Mouse (Mus musculus) adrenal gland, postnatal 10 days (tissue): ENCODE data around the gene Matn1. TPM values are rescaled to one million over a fixed set of nuclear protein-coding genes. Genes with fewer than 3 reads are reported as not detected.

Source experiments
- DNase-seq: peaks from one replicate; pipeline ENCODE4 v3.0.0; 2021; ENCODE audit warnings: mixed read lengths
- long read RNA-seq, 2 experiments: library from polyadenylated mRNA; stranded (forward); transcript quantifications; one replicate each; pipeline ENCODE4 v2.0.0; 2021
- total RNA-seq, 2 experiments: library from RNA; stranded (reverse); gene quantifications; 2 replicates each; pipeline ENCODE4 v1.2.3; 2021

Matn1 gene
- total RNA-seq, result not detected
- long read RNA-seq, experiment 1, result 0 reads
- long read RNA-seq, experiment 2, result 0 reads

DNA sequence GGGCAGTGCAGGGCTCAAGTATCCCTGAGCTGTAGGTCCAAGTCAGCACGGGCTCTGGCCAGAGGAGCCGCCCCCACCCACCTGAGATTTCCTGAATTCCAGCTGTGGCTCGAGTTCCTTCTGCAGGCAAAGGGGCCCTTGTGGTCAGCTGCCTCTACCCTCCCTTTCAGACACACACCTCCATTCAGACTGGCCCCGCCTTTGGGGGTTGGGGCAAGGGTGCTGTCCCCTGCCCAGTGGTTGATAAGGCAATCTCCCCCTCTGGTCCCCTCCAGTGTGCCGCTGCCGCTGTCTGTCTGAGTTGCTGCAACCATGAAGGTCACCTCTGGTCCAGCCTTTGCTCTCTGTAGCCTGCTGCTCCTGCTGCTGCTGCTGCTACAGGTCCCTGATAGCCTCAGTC is at the start of gene Matn1:
Matn1 (plus strand) TSS at position 274 of the 400 bp plus-strand sequence.
- DNase-seq, result no peak

DNA sequence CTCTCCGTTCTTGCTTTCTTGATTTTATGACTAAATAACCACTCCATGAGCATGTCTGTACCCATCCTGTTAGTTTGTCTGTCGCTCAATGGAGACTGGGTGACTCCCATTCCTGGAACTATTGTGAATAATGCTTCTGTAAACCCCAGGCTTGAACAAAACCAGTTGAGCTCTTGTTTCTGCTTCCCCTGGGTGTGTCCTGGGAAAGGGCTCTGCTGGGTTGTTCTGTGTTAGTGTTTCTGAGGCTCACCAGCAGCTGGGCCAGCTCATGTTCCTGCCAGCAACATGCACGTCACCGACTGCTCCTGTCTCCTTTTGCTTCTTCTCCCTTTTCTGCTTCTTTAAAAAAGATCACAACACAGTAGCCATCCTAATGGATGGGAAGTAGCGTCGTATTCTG is 48.5 kb upstream of the Matn1 start:
- DNase-seq, result no peak

DNA sequence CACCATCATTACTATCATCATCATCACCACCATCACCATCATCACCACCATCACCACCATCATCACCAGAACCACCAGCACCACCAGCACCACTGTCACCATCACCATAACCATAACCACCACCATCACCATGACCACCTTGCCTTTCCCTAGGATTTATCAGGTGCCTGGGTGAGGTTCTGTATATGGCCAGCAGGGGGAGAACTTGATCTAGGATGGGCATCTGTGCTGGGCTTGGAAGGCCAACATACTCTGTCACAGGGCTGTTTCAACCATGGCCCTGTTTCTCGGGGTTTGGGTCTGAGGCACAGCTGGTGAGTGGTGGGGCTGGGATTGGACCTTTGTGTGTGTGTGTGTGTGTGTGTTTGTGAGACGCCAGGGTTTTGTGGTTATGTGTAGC is 47.8 kb upstream of the Matn1 start:
- peak; percentile 71 for DNase-seq

DNA sequence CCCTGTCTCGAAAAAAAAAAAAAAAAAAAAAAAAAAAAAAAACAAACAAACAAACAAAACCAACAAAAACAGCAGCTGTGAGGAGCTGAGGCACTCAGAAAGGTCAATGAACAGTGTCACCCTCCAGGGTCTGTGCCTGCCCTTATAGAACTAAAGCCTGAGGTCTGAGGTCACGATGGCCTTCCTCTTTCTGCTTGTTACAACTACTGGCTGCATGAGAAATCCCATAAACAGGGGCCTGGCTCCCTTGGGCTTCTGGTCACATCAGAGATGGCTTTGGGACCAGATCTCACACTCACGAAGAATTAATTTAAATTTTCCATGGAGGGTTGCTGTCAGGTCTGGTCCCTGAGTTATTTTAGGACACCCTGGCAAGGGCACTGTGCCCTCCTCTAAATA is 44.8 kb upstream of the Matn1 start:
- DNase-seq, result no peak

DNA sequence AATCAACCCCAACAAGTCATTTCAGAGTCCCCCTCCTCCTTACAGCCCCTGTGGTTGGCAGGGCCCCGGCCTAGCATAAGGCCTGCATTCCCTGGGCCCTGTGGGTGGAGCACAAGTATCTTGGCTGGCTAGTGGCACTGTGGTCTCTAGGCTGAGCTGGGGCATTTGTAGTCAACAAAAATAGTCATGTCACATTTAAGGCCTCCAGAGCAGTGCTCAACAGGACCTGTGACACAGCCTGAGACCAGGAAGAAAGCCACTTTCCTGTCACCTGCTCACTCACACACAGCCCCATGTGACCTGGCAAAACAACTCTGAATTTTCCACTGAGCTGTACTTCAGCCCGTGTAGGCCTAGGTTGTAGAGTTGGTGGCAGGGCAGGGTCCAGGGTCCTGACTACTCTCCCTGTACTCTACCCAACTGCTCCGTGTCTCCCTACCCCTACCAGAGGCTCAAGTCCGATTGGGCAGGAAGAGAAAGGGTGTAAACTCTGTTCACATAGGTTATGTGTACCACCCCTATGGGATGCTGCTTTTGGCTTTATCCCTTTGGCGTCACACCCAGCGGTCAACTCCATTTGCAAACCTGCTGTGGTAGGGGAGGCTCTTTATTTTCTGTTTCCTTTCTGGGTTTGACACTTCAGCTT is 44.3 kb upstream of the Matn1 start:
- DNase-seq, result no peak

DNA sequence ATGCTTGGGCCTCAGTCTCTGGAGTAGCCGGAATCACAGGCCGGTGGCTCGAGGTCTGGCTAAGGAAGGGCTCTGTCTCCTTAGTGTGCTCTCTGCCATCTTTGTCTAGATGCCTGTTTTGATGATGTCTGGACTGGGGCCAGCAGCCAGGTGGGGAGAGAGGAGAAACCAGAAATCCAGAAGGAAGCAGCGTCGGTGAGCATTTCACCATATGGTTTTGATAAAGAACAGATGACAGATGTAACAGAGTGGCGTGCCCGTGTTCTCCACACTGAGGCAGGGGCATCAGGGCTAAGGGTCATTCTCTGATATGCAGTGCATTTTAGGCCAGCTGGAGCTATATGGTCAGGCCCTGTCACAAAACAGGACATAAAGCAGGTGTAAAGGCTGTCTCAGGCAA is 43.4 kb upstream of the Matn1 start:
- no peak for DNase-seq

DNA sequence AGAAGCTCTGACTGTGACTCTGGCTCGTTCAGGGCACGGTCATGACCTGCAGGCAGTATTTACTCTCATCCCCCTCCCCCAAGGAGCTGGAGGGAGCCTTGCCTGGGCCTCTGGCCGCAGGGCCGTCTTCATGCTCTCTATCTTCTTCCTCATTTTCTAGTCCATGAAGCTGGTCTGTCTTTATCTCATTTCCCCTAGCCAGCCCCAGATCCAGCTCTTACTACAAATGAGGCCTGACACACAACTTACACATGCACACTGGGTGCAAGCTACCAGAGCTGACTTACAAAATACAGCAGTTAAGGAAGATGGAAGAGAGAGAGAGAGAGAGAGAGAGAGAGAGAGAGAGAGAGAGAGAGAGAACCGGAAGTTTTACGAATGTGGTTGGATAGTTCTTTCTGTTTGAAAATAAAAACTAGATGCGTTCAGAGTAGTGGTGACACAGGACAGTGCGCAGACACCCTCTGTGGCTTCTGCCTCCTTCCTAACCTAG is 41.9 kb upstream of the Matn1 start:
- no peak for DNase-seq

DNA sequence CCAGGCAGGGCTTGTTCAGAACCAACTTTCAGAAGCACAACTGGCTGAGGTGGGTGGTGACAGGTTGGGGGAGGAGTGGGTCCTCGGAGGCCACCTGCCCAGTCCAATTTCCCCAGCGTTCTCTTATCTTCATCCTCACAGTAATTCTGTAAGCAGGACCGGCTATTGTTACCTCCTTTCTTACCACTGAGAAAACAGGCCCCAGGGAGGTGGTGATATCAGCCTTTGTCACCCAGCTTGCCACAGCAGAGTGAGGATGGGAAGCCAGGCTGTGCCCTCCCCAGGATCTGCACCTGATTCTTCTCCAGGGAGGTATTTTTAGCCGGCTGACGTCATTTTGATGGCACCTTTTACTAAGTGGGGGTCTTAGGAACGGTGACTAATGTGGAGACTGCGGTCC is 39.2 kb upstream of the Matn1 start:
- no peak for DNase-seq

DNA sequence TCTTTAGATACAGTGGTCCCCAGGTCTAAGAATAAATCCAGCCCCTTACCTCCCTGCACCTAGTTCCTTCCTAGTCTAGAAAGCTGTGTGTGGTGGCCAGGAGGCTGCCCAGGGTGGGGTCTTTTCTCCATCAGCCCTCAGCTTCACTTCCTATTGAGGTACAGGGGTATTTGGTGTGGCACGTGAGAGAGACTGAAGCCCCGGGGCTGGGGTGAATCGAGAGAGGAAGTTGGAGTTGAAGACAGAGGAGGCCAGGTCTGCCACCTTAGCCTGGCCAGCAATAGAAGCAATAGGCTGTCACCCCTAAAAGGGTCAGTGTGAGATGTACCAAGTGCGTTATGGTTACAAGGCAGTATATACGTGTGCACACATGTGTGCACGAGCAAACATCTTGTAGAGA is 38.3 kb upstream of the Matn1 start:
- DNase-seq, result no peak

DNA sequence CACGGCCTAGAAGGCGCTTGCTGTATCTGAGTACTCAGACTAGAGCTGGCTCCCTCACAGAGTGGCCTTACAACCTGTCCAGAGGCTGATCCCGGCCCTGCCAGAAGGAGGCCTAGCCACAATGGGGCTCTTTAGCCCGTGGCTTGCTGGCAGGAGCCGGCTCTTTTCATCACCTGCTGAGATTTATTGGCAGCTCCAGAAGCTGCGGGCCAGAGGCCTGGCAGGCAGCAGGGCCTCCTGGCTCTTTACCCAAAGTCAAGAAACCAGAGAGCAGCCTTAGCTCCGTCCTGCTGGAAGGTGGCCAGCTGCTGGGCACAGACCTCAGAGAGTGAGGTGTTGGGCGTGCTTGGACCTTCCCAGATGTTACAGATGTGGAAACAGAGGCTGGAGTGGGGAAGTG is 37.9 kb upstream of the Matn1 start:
- peak; percentile 81 for DNase-seq

DNA sequence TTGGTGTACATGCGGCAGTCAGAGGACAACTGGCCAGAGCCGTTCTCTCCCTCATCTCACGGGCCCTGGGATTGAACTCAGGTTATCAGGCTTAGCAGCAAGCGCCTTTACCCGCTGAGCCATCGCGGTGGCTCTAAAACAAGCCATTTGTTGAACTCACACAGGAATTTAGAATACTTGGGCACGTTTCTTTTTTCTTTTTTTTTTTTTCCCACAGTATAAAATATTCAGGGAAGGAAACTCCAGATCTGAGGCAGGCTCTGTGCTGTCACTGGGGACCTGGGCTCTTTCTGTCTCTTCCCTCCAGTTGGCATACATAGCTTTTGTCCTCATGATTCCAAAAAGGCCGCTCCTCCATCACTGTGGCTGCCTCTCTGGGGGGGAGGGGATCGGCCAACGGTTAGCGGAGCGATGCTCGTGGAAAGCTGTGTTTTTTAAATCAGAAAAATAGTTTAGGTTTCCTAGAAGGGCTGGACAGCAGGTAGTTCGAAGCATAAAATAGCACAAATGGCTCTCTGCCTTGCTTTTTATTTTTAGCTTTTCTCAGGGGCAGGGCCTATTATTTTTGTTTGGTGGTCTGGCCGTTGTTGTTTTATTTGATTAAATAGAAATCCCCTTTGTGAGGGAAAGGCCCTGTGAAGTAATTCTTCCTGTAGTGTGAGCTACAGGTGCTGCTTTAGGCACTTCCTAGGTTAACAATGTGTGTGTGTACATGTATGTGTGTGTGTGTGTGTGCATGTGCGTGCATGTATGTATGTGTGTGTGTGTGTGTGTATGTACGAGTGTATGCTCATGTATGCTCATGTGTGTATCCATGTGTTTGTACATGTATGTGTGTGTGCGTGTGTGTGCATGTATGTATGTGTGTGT is 36.8 kb upstream of the Matn1 start:
- DNase-seq, result no peak

DNA sequence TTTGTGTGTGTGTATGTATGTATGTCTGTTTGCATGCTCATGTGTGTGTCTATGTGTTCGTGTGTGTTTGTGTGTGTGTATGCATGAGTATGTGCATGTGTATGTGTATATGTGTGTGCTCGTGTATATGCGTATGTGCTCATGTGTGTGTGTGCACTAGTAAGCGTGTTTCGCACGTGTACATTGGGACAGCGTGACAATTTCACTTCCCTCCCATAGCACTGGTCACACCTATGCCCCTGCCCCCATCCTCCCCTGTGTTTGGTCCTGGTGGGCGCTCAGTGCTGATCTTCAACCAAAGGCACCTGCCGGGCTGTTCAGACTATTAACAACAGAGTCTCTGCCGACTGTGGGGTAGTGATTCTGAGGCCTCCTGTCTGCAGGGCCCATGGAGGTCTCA is 36.1 kb upstream of the Matn1 start:
- no peak for DNase-seq

DNA sequence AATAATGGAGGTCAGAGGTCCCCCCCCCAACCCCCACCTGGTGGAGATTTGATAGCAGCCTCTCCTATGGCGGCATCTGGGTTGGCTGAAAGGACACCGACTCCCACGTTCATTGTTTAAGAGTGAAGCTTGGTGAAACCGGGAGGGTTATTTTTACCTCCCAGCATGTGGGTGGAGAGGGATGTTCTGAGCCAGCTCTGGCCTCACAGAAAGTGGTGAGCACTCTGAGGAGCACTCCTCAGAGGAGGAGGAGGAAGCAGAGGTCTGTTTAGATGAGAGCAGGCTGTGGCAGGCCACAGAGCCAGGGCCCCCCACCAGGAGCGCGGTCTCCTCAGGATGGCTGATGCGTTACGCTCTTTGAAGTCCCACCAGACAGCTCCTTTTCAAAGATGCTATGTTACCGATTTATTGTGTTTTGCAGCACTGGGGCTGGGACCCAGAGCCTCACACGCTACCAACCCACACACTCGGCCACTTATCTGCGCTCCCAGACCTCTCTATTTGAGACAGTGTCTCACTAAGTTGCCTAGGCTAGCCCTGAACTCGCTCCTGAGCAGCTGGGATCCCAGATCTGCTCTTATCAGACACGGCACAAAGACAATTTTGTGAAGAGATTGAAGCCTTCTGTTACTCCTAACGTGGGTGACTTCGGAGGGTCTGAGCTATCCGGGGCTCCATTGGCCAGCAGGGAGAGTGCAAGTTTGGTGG is 34.9 kb upstream of the Matn1 start:
- DNase-seq, result no peak

DNA sequence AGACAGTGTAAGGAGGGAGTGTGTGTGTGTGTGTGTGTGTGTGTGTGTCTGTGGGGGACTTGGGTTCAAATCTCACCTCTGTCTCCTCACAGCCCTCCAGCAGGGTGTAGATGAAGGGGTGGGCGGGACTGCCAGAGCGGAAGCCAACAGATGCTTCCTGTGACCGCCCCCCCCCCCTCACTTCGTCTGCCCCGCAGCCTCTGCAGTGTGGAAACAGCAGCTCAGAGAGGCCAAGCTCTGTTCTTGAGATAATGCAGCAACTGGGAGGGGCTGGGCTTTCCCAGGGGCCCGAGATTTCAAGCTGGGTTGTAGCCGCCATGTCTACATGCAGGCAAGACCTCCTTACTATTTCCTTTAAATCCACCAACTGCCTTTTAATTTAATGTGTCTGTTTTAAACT is 33.5 kb upstream of the Matn1 start:
- no peak for DNase-seq

DNA sequence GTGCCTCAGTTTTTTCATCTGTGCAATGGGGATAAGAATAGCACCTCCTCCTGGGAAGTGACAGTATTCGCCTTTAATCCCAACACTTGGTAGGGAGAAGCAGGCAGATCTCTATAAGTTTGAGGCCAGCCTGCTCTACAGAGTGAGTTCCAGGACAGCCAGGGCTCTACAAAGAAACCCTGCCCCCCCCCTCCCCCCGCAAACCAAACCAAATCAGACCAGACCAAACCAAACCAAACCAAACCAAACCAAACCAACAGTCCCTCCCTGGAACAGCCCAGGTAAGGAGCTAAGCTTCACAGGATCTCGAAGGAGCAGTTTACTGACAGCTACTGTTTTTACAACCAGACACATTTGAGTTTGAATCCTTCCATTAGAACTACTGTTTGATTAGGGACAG is 31.6 kb upstream of the Matn1 start:
- DNase-seq, result no peak

DNA sequence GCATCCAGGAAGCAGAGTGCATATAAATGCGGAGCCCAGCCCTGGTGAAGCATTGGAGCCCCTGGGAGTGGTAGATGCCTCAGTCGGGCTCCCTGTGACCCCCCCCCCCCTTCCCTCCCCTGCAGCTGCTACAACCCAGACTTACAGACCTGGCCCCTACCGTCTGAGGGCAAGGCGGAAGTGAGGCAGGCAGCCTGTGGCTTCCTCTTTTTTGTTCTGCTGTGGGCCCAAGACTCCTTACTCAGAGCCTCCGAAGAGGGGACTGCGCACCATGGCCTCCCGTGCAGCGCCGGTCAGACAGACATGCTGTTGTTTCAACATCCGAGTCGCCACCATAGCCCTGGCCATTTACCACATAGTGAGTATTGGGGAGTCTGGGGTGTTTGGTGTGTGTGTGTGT is 31.1 kb upstream of the Matn1 start, which contains the start of gene Laptm5:
Laptm5 (plus strand) TSS at position 49 of the 400 bp plus-strand sequence.
- DNase-seq, result peak; percentile 15

DNA sequence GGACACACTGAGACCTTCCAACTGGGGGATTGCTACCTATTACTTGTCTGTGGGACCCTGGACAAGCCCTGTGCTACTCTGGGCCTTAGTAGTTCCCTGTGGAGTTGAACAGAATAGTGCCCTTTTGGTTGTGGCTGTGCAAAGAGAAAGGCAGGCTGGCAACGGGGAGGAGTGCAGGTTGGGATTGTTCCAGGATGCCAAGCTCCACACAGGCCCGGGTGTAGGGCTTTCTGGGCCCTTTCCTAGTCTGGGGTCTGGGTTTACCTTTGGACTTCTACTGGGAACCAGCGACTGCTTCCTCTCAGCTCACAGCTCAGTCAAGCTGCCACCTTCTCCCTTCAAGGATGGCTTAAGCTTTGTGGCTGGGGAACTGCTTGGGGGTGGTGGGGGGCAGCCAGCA is 30.7 kb upstream of the Matn1 start:
- no peak for DNase-seq

DNA sequence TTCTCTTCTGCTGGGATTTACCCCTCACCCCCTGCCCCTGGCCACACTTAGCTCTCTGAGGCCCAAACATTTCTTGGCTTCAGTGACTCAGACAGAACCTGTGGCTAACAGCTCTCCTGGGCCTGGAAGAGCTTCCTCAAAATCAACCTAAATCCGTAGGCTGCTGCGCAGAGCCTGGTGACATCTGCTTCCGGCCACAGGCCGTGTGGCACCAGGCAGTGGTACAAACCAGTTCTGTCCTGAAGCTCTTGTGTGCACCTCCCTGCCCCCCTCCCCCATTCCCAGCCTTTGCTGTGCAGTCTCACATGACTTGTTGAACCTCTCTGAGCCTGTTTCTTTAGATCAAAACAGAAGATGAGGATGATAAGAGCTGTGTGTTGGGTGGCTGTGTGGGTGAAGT is 30.2 kb upstream of the Matn1 start:
- no peak for DNase-seq

DNA sequence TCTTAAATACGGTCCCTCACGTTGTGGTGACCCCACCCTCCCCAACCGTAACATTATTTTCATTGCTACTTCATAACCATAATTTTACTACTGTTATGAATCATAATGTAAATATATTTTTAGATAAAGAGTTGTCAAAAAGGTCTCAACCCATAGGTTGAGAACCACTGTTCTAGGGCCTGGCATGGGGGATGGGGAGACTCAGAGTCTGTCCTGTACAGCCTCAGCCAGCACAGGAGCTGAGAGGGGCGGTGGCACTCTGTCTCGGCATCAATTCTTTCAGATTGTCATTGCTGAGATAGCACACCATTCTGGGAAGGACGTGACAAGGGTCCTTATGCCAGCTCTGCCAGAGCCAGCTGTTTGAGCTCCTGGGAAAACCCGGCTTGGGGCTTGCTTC is 29.7 kb upstream of the Matn1 start:
- no peak for DNase-seq

DNA sequence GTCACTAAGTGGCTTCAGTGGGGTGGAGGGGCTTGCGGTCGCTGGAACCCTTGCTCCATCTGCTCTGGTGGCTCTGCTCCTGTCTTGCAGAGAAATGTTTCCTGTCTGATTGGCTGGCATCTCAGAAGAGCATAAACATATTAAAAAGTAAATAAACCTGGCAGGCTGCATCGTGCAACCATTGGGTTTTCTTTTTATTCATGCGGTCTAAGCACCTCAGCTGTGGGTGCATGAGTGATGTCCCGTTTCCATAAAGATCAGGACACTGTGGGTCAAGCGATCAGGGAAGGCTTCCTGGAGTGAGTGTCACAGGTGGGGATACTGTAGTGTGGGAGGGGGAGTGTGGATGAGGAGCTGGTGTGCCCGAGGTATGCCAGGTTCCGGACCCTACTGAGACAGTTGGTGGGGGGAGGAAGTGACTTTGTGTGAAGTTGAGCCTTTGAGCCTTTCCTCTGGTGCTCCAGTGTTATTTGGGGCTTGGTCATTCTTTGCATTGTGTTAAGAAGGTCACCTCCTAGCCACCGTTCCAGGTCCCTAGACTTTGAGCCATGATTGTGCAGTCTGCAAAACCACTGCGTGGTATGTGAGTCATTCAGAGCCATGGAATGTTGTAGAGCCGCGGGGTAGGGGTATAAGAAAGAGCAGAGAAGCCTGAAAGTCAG is 29.0 kb upstream of the Matn1 start:
- no peak for DNase-seq

DNA sequence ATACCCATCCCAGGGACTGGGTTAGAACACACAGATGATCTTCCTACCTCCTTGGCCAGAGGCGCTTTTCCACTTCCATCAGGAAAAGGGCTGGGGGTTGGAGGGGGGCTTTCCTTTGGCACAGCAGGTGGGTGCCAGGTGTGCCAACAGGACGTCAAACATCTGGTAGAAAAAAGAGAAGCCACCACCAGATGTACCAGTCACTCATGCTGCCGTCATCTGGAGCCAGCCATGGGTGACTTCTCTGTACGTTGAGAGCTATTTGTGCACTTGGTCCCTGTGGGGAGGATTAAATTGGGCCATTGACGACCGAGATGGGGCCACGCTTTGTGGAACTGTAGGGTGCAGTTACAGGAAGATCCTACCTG is 28.5 kb upstream of the Matn1 start:
- no peak for DNase-seq

DNA sequence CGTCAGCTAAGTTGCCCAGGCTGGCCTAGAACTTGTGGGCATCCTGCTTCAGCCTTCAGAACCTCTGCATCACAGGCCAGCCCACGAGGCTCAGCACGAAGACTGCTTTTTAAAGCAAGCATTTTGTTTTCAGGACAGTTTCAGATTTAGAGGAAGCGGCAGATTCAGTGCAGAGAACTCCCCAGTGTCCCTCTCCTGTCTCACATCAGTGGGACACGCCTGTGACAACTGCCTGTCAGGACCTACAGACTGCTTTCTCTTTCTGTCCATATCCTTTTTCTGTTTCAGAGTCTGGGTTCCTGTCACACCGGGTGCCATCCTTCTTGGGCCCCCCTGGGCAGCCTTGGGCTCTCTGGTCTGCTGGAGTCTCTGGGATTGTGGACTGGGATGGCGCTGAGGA is 27.5 kb upstream of the Matn1 start:
- no peak for DNase-seq

DNA sequence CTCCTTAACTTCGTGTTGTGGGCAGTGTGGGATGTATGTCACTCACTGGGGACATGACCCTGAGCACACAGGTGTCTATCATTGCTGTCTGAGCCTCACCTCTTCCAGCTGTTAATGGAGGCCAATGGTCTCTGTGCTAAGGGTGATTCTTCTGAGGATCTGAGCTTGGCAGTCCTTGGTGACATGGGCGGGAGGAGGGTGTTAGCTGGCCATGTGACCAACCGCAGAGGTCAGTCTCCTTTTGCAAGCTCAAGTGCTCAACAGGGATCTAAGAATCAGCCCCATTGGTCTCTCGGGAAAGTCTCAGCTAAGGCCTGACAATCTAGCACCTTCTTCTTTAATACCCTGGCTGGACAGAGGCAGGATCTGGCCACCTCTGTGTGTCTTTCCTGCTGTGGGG is 26.6 kb upstream of the Matn1 start:
- DNase-seq, result peak; percentile 47
